Mouse (Mus musculus) embryonic facial prominence, embryonic 15.5 days (tissue): ENCODE results near the gene Cyb5d1. TPM values are rescaled to one million over a fixed set of nuclear protein-coding genes. Genes with fewer than 3 reads are reported as not detected.

Experiments
- ATAC-seq: fragments of 200-750 bp; cut with Nextera tagmentation; 2 replicates; pipeline ENCODE4 v1.8.0; 2017; ENCODE audit warnings: low read depth, moderate TSS enrichment; ENCODE audit not compliant: insufficient number of reproducible peaks, low FRiP score, low TSS enrichment
- H3K27ac ChIP-seq: fragments of 300-500 bp; sonication (generic); replicated peaks from 2 replicates; pipeline ENCODE4 v1.5.1; 2015; ENCODE audit warnings: mild to moderate bottlenecking, inconsistent platforms
- H3K27me3 ChIP-seq: fragments of 300-500 bp; sonication (generic); 2 replicates; pipeline ENCODE4 v1.6.1; 2015; ENCODE audit warnings: inconsistent platforms
- H3K36me3 ChIP-seq: fragments of 300-500 bp; sonication (generic); 2 replicates; pipeline ENCODE4 v1.6.1; 2015; ENCODE audit warnings: mild to moderate bottlenecking, inconsistent platforms
- H3K4me1 ChIP-seq: fragments of 300-500 bp; sonication (generic); 2 replicates; pipeline ENCODE4 v1.6.1; 2015; ENCODE audit warnings: inconsistent platforms
- H3K4me2 ChIP-seq: fragments of 300-500 bp; sonication (generic); replicated peaks from 2 replicates; pipeline ENCODE4 v1.6.1; 2015; ENCODE audit warnings: mild to moderate bottlenecking, inconsistent platforms
- H3K4me3 ChIP-seq: fragments of 300-500 bp; sonication (generic); replicated peaks from 2 replicates; pipeline ENCODE4 v1.5.1; 2015; ENCODE audit warnings: mild to moderate bottlenecking, inconsistent platforms
- H3K9ac ChIP-seq: fragments of 300-500 bp; sonication (generic); 2 replicates; pipeline ENCODE4 v1.6.1; 2015; ENCODE audit warnings: inconsistent platforms
- H3K9me3 ChIP-seq: fragments of 300-500 bp; sonication (generic); replicated peaks from 2 replicates; pipeline ENCODE4 v1.6.1; 2016; ENCODE audit warnings: inconsistent platforms
- WGBS: fragments of 180-500 bp; shearing (Covaris S2); methylation state at CpG from one replicate; pipeline ENCODE4 v1.1.7; 2015; 5-methylcytosine and 5-hydroxymethylcytosine counted together
- polyA plus RNA-seq: library from polyadenylated mRNA; unstranded; fragments of >200 nt; fragmentation: Nextera tagmentation; extraction: Ambion mirVana; gene quantifications from 2 replicates; pipeline ENCODE4 v1.2.1, GENCODE M21; 2015

Cyb5d1 gene
- polyA plus RNA-seq, 1 experiment from 2014 or later: 40.9 TPM

GRCm38 (mm10) chr11:69415327-69415667 lies 19.9 kb upstream of the Cyb5d1 start:
- Histone ChIP-seq H3K9ac (peak overlapping the region; percentile 69), H3K27ac (peak overlapping the region; percentile 98), H3K4me3 (peak overlapping the region; percentile 68), H3K36me3 (0 out of 2 replicates have a peak, but pooled peaks cover 7% of the 10 kb centered on the region), H3K4me2 (peak overlapping the region; percentile 94), H3K4me1 (peaks cover 81% of the 10 kb centered on the region), H3K27me3 (no peaks in the 10 kb centered on the region), H3K9me3 (no peaks in the 10 kb centered on the region)
- ATAC-seq: no peak
- 0% methylated on average over 3 of the region's 3 CpGs for WGBS

- H3K9me3 ChIP-seq: no peaks in the 10 kb centered on the region
- no peaks in the 10 kb centered on the region for H3K27me3 ChIP-seq
- peak overlapping the region; percentile 68 for H3K4me3 ChIP-seq
- H3K4me1 ChIP-seq: peaks cover 75% of the 10 kb centered on the region
- H3K9ac ChIP-seq: peak overlapping the region; percentile 69
- 0 out of 2 replicates have a peak, but pooled peaks cover 7% of the 10 kb centered on the region for H3K36me3 ChIP-seq
- 10% methylated on average over 4 of the region's 4 CpGs for WGBS
- peak overlapping the region; percentile 98 for H3K27ac ChIP-seq
- H3K4me2 ChIP-seq: peak overlapping the region; percentile 94
- ATAC-seq: no peak
Observed at GRCm38 (mm10) chr11:69414421-69415326, 19.2 kb upstream of the Cyb5d1 start.

- WGBS: 24% methylated on average over 12 of the region's 12 CpGs
- Histone ChIP-seq H3K36me3 (0 out of 2 replicates have a peak, but pooled peaks cover 7% of the 10 kb centered on the region), H3K4me2 (peak within 1 kb of the TSS; percentile 94), H3K9ac (peak within 1 kb of the TSS; percentile 26), H3K4me3 (peak within 1 kb of the TSS; percentile 75), H3K9me3 (no peaks in the 10 kb centered on the region), H3K27me3 (no peaks in the 10 kb centered on the region), H3K27ac (peak within 1 kb of the TSS; percentile 98), H3K4me1 (peaks cover 76% of the 10 kb centered on the region)
- ATAC-seq: no peak
Observed at GRCm38 (mm10) chr11:69413221-69414181, 18.1 kb upstream of the Cyb5d1 start, which contains the start of gene Kdm6b. Kdm6b (minus strand) TSS chr11:69413675.

GRCm38 (mm10) chr11:69412548-69412947 lies 17.1 kb upstream of the Cyb5d1 start:
- Histone ChIP-seq H3K9ac (no peak overlapping the region), H3K4me2 (peak overlapping the region; percentile 94), H3K27me3 (no peaks in the 10 kb centered on the region), H3K27ac (peak overlapping the region; percentile 98), H3K4me3 (peak overlapping the region; percentile 75), H3K4me1 (peaks cover 76% of the 10 kb centered on the region), H3K36me3 (peaks cover 11% of the 10 kb centered on the region), H3K9me3 (no peaks in the 10 kb centered on the region)
- 47% methylated on average over 7 of the region's 7 CpGs for WGBS
- no peak for ATAC-seq

GRCm38 (mm10) chr11:69411538-69412203 lies 16.2 kb upstream of the Cyb5d1 start:
- Histone ChIP-seq H3K36me3 (peaks cover 20% of the 10 kb centered on the region), H3K27ac (peak overlapping the region; percentile 98), H3K27me3 (no peaks in the 10 kb centered on the region), H3K4me1 (peaks cover 71% of the 10 kb centered on the region), H3K9me3 (no peaks in the 10 kb centered on the region), H3K4me3 (peak overlapping the region; percentile 75), H3K9ac (peak overlapping the region; percentile 84), H3K4me2 (peak overlapping the region; percentile 94)
- under 1% methylated on average over 39 of the region's 39 CpGs for WGBS
- no peak for ATAC-seq

GRCm38 (mm10) chr11:69411073-69411535 lies 15.7 kb upstream of the Cyb5d1 start:
- WGBS: under 1% methylated on average over 26 of the region's 26 CpGs
- Histone ChIP-seq H3K36me3 (peaks cover 25% of the 10 kb centered on the region), H3K9ac (peak overlapping the region; percentile 84), H3K27ac (peak overlapping the region; percentile 98), H3K4me3 (peak overlapping the region; percentile 75), H3K4me2 (peak overlapping the region; percentile 94), H3K4me1 (peaks cover 67% of the 10 kb centered on the region), H3K27me3 (no peaks in the 10 kb centered on the region), H3K9me3 (no peaks in the 10 kb centered on the region)
- peak; percentile 59 for ATAC-seq

- Histone ChIP-seq H3K27me3 (no peaks in the 10 kb centered on the region), H3K36me3 (peaks cover 31% of the 10 kb centered on the region), H3K9ac (peak overlapping the region; percentile 84), H3K4me3 (peak overlapping the region; percentile 75), H3K9me3 (no peaks in the 10 kb centered on the region), H3K4me1 (peaks cover 66% of the 10 kb centered on the region), H3K27ac (peak overlapping the region; percentile 98), H3K4me2 (peak overlapping the region; percentile 94)
- under 1% methylated on average over 41 of the region's 41 CpGs for WGBS
- ATAC-seq: 0 out of 2 replicates have a peak, but pooled peaks have one; percentile 3
Observed at GRCm38 (mm10) chr11:69410310-69411072, 15.1 kb upstream of the Cyb5d1 start.

GRCm38 (mm10) chr11:69410045-69410309 lies 14.5 kb upstream of the Cyb5d1 start:
- peaks cover 61% of the 10 kb centered on the region for H3K4me1 ChIP-seq
- no peaks in the 10 kb centered on the region for H3K9me3 ChIP-seq
- H3K27ac ChIP-seq: peak overlapping the region; percentile 98
- peaks cover 37% of the 10 kb centered on the region for H3K36me3 ChIP-seq
- peak overlapping the region; percentile 75 for H3K4me3 ChIP-seq
- no peak for ATAC-seq
- WGBS: under 1% methylated on average over 18 of the region's 18 CpGs
- peak overlapping the region; percentile 94 for H3K4me2 ChIP-seq
- no peaks in the 10 kb centered on the region for H3K27me3 ChIP-seq
- H3K9ac ChIP-seq: peak overlapping the region; percentile 84

- Histone ChIP-seq H3K4me2 (peak overlapping the region; percentile 94), H3K36me3 (peaks cover 41% of the 10 kb centered on the region), H3K9ac (peak overlapping the region; percentile 84), H3K4me1 (peaks cover 56% of the 10 kb centered on the region), H3K4me3 (peak overlapping the region; percentile 75), H3K27ac (peak overlapping the region; percentile 98), H3K27me3 (no peaks in the 10 kb centered on the region), H3K9me3 (no peaks in the 10 kb centered on the region)
- under 1% methylated on average over 39 of the region's 46 CpGs for WGBS
- peak; percentile 32 for ATAC-seq
Observed at GRCm38 (mm10) chr11:69409378-69410044, 14.1 kb upstream of the Cyb5d1 start.
